Mouse (Mus musculus) ES-Bruce4 (cell line): Measurements from ENCODE around the gene Hadhb.

ENCODE experiments used
- CTCF ChIP-seq: IDR thresholded peaks from one replicate; pipeline ENCODE4 v1.8.1; 2011; ENCODE audit warnings: low read depth, low read length
- EP300 ChIP-seq: IDR thresholded peaks from 2 replicates; pipeline ENCODE4 v1.6.1; 2011; ENCODE audit warnings: low read depth, low read length; ENCODE audit not compliant: insufficient read depth
- POLR2A ChIP-seq: IDR thresholded peaks from one replicate; pipeline ENCODE4 v1.8.1; 2011; ENCODE audit warnings: low read length; ENCODE audit not compliant: insufficient read depth

DNA sequence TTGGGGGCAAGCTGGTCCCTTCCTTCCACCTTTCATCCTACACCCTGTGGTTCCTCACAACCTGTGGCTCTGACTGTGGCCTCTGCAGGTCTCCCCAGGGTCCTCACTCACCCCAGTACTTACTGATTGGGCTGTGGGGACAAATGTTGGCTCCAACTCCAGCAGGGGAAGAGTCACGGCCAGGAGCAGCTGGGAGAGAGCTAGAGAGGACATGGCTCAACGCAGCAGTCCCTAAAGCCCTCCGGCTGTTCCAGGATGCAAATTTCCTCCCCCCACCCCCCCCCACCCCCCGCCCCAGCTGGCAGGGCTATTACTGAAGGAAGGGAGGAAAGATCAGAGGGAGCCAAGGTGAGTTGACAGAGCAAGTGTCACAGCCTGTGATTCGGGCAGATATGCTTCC is 50.4 kb downstream of the Hadhb start, which contains the start of gene Adgrf3:
- no peak for TF ChIP-seq POLR2A
- TF ChIP-seq CTCF: no peak
- TF ChIP-seq EP300: no peak
